Mouse (Mus musculus) stomach, embryonic 14.5 days (tissue): ENCODE data around the gene Ninl. TPM values are rescaled to one million over a fixed set of nuclear protein-coding genes. Genes with fewer than 3 reads are reported as not detected.

Experiments used
- ATAC-seq: fragments of 200-750 bp; cut with Nextera tagmentation; 2 replicates; pipeline ENCODE4 v1.8.0; 2017; ENCODE audit warnings: low read depth, moderate TSS enrichment; ENCODE audit not compliant: insufficient number of reproducible peaks, insufficient read depth, low FRiP score
- H3K27ac ChIP-seq: fragments of 300-500 bp; sonication (generic); 2 replicates; pipeline ENCODE4 v1.5.1; 2014; ENCODE audit warnings: mild to moderate bottlenecking, low read length, moderate library complexity, mixed read lengths
- H3K27me3 ChIP-seq: fragments of 300-500 bp; sonication (generic); 2 replicates; pipeline ENCODE4 v1.6.1; 2014; ENCODE audit warnings: low read length, control low read depth, mixed read lengths; ENCODE audit not compliant: control insufficient read depth, insufficient read depth
- H3K36me3 ChIP-seq: fragments of 300-500 bp; sonication (generic); 2 replicates; pipeline ENCODE4 v1.6.1; 2014; ENCODE audit warnings: mild to moderate bottlenecking, control low read depth, low read length, moderate library complexity, mixed read lengths; ENCODE audit not compliant: control insufficient read depth, insufficient read depth
- H3K4me1 ChIP-seq: fragments of 300-500 bp; sonication (generic); 2 replicates; pipeline ENCODE4 v1.6.1; 2014; ENCODE audit warnings: low read length, control low read depth, mixed read lengths; ENCODE audit not compliant: control insufficient read depth, insufficient read depth
- H3K4me2 ChIP-seq: fragments of 300-500 bp; sonication (generic); replicated peaks from 2 replicates; pipeline ENCODE4 v1.6.1; 2014; ENCODE audit warnings: low read depth, low read length, control low read depth
- H3K4me3 ChIP-seq: fragments of 300-500 bp; sonication (generic); 2 replicates; pipeline ENCODE4 v1.5.1; 2014; ENCODE audit warnings: low read depth, low read length, control low read depth
- H3K9ac ChIP-seq: fragments of 300-500 bp; sonication (generic); replicated peaks from 2 replicates; pipeline ENCODE4 v1.6.1; 2014; ENCODE audit warnings: low read depth, mild to moderate bottlenecking, control low read depth, low read length, moderate library complexity, mixed read lengths
- H3K9me3 ChIP-seq: fragments of 300-500 bp; sonication (generic); 2 replicates; pipeline ENCODE4 v1.6.1; 2016; ENCODE audit warnings: low read depth, low read length, control low read depth; ENCODE audit not compliant: control insufficient read depth
- WGBS: fragments of 180-500 bp; shearing (Covaris S2); extraction: QIAGEN DNeasy Blood & Tissue Kit; methylation state at CpG from one replicate; pipeline ENCODE4 v1.1.7; 2014; 5-methylcytosine and 5-hydroxymethylcytosine counted together
- polyA plus RNA-seq: library from polyadenylated mRNA; unstranded; fragments of >200 nt; fragmentation: Nextera tagmentation; extraction: Ambion mirVana; gene quantifications from 2 replicates; pipeline ENCODE4 v1.2.1, GENCODE M21; 2014

The Ninl gene
- polyA plus RNA-seq, 1 experiment from 2014 or later: 14.0 TPM

DNA sequence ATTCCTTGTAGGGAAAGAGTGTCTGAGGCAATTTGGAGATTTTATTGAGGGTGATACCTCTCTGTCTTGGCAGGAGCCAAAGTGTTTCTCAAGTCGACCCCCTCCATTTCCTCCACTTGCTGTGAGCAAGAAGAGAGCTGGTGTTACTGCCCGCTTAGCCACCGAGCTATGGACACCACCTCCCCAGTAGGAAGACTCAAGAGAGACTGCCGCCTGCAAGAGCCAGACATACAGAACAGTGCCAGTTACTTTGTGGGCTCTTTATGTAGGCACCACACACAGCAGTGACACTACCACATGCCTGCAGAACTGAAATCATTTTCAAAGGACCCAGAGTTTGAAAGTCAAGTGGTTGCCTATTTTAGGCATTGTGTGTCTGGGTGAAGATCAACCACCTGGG lies 48.1 kb downstream of the Ninl start:
- H3K9me3 ChIP-seq: no peaks in the 10 kb centered on the region
- no peaks in the 10 kb centered on the region for H3K27me3 ChIP-seq
- H3K4me3 ChIP-seq: no peak overlapping the region
- no peak overlapping the region for H3K4me2 ChIP-seq
- 87% methylated on average over 4 of the region's 4 CpGs for WGBS
- no peaks in the 10 kb centered on the region for H3K4me1 ChIP-seq
- H3K27ac ChIP-seq: no peak overlapping the region
- H3K36me3 ChIP-seq: no peaks in the 10 kb centered on the region
- H3K9ac ChIP-seq: no peak overlapping the region
- no peak for ATAC-seq

DNA sequence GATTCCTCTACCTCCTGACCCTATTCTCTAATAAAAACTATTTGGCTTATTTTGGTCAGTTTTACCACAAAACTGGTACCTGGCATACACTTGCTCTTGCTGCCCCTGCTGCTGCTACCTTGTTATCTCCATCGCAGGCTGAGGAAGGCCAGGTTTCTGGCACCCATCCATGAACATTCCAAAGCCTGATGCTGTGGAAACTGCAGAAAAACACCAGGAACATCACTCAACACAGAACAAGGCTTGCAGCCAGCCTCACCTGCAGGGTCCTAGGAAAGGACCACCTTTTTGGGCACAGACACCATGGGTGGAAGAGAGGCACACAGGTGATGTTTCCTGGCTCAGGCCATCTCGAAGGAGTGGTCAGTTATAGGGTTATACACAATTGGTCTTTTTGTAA lies 48.7 kb downstream of the Ninl start:
- Histone ChIP-seq H3K9me3 (no peaks in the 10 kb centered on the region), H3K36me3 (no peaks in the 10 kb centered on the region), H3K4me2 (no peak overlapping the region), H3K4me3 (no peak overlapping the region), H3K4me1 (no peaks in the 10 kb centered on the region), H3K27me3 (no peaks in the 10 kb centered on the region), H3K27ac (no peak overlapping the region), H3K9ac (no peak overlapping the region)
- ATAC-seq: no peak
- 84% methylated on average over 2 of the region's 2 CpGs for WGBS

DNA sequence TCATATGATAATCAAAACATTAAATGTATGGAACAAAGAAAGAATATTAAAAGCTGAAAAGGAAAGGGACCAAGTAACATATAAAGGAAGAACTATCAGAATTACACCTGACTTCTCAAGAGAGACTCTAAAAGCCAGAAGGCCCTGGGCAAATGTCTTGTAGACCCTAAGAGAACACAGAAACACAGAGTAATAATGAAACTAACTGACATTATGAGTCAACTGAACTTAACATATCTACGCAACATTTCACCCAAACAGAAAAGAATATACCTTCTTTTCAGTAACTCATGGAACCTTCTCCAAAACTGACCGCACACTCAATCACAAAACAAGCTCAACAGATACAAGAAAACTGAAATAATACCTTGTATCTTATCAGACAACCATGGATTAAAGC lies 53.8 kb downstream of the Ninl start:
- H3K9me3 ChIP-seq: no peaks in the 10 kb centered on the region
- H3K4me3 ChIP-seq: no peak overlapping the region
- no peak overlapping the region for H3K9ac ChIP-seq
- no peaks in the 10 kb centered on the region for H3K36me3 ChIP-seq
- no peak overlapping the region for H3K4me2 ChIP-seq
- H3K27me3 ChIP-seq: no peaks in the 10 kb centered on the region
- H3K27ac ChIP-seq: no peak overlapping the region
- WGBS: 95% methylated on average over 2 of the region's 2 CpGs
- H3K4me1 ChIP-seq: no peaks in the 10 kb centered on the region
- no peak for ATAC-seq

DNA sequence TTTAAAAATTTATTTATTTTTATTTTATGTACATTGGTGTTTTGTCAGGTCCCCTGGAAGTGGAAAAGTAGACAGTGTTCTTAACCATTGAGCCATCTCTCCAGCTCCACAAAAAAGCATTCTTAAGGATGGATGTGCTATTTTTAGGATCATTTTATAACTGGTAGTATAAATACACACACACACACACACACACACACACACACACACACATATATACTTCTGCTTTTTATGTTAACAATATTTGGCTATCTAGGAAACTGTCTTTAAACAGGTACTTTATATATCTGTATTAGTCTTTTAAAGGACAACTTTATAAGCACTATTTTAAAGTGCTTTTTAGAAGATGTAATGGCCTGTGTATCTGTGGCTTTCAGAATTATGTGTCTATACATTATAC lies 57.1 kb downstream of the Ninl start:
- H3K4me1 ChIP-seq: no peaks in the 10 kb centered on the region
- H3K9me3 ChIP-seq: no peaks in the 10 kb centered on the region
- no peak overlapping the region for H3K27ac ChIP-seq
- H3K4me3 ChIP-seq: no peak overlapping the region
- peaks cover 3% of the 10 kb centered on the region; the same call in 1 of the 2 replicates for H3K36me3 ChIP-seq
- no peaks in the 10 kb centered on the region for H3K27me3 ChIP-seq
- no peak for ATAC-seq
- H3K4me2 ChIP-seq: no peak overlapping the region
- no peak overlapping the region for H3K9ac ChIP-seq

DNA sequence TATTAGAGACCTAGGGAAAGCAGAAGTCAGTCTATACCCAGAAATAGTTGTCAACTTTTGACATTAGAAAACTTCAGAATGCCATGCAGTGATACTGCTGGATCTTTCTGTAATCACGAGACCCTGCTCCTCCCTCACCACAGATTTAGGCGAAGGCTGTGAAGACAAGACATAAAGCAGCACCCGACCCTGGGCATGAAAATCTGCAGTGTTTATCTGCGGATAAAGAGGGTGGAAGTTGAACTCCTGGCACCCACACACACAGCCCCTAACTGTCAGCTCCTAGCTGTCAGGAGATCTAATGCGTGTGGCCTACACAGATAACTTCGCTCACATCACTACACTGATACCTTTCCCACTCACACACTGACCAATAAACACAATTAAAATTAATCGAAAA lies 57.7 kb downstream of the Ninl start:
- Histone ChIP-seq H3K4me1 (no peaks in the 10 kb centered on the region), H3K27me3 (no peaks in the 10 kb centered on the region), H3K4me2 (no peak overlapping the region), H3K36me3 (peaks cover 3% of the 10 kb centered on the region; the same call in 1 of the 2 replicates), H3K9ac (no peak overlapping the region), H3K4me3 (no peak overlapping the region), H3K27ac (no peak overlapping the region), H3K9me3 (no peaks in the 10 kb centered on the region)
- ATAC-seq: no peak
- WGBS: 57% methylated on average over 7 of the region's 7 CpGs

DNA sequence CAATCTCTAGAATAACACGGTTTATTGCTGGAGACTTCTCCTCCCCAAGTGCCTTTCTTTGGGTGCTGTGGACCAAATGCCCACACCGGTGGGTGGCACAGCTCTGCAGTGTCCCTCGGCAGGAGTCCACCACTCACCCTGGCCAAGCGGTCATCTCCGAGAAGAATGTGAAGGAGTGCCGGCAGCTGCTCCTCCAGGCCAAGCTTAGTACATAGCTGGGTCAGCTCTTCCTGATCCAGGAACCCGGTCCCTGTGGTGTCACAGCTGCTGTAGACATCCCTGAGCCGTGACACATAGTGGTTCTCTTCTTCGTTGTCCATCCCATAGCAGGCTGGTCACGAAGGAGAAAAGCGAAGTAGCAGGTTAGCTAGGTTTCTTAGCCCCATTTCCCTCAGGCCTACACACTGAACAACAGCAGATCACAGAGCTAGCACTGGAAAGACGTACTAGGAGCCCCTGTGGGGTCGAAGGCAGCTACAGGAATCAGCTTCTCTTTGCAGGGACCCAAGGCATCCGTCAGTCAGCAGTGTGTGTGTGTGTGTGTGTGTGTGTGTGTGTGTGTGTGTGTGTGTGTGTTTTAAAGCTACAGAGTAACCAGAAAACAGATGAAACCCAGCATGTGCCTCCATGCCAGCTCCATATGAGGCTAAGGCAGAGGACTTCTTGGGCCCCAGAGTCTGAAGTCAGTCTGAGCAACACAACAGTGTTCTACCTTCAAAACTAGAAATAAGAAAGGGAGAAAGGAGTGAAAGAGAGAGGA lies 59.1 kb downstream of the Ninl start:
- Histone ChIP-seq H3K36me3 (peaks cover 3% of the 10 kb centered on the region; the same call in 1 of the 2 replicates), H3K27me3 (no peaks in the 10 kb centered on the region), H3K4me3 (no peak overlapping the region), H3K4me2 (no peak overlapping the region), H3K9ac (no peak overlapping the region), H3K9me3 (no peaks in the 10 kb centered on the region), H3K4me1 (no peaks in the 10 kb centered on the region), H3K27ac (no peak overlapping the region)
- 90% methylated on average over 14 of the region's 14 CpGs for WGBS
- no peak for ATAC-seq

DNA sequence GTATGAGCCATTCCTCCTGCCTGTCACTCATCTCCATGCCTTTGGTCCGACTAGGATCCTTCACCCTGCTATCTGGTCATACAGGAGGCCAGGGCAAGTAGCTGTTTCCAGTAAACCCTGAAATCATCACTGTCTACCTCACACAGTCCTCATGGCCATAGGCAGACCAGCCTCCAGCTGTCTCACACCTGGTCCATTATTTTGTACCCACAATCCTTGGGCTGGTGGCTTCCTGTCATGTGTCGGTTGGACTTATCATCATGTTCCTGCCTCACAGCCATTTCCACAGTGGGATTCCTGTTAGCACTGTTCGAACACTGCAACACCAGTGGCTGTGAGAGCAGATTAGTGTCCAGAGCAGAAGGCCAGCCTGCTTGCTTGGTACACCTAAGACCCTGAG lies 60.4 kb downstream of the Ninl start:
- H3K9ac ChIP-seq: no peak overlapping the region
- no peaks in the 10 kb centered on the region for H3K4me1 ChIP-seq
- H3K27me3 ChIP-seq: no peaks in the 10 kb centered on the region
- H3K9me3 ChIP-seq: no peaks in the 10 kb centered on the region
- no peak overlapping the region for H3K27ac ChIP-seq
- ATAC-seq: no peak
- H3K4me3 ChIP-seq: no peak overlapping the region
- no peak overlapping the region for H3K4me2 ChIP-seq
- WGBS: 81% methylated on average over 3 of the region's 3 CpGs
- peaks cover 7% of the 10 kb centered on the region; the same call in 1 of the 2 replicates for H3K36me3 ChIP-seq

DNA sequence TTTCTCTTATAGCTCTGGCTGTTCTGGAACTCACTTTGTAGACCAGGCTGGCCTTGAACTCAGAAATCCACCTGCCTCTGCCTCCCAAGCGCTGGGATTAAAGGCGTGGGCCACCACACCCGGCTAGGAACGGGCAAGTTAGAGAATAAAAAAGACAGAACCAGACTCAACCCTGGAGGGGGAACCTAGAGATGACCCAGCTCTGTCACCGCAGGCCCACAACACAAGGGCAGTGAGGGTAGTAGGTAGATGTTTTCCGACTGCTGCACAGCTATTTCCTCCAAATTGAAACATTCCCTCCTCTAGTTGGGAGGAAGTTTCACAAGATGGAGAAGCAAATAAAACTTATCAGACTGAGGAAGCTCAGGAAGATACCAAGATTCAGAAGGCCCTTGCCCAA lies 61.5 kb downstream of the Ninl start:
- Histone ChIP-seq H3K27me3 (no peaks in the 10 kb centered on the region), H3K9me3 (no peaks in the 10 kb centered on the region), H3K4me1 (no peaks in the 10 kb centered on the region), H3K4me2 (no peak overlapping the region), H3K36me3 (peaks cover 13% of the 10 kb centered on the region; the same call in 1 of the 2 replicates), H3K27ac (no peak overlapping the region), H3K9ac (no peak overlapping the region), H3K4me3 (no peak overlapping the region)
- WGBS: 96% methylated on average over 6 of the region's 6 CpGs
- ATAC-seq: no peak

DNA sequence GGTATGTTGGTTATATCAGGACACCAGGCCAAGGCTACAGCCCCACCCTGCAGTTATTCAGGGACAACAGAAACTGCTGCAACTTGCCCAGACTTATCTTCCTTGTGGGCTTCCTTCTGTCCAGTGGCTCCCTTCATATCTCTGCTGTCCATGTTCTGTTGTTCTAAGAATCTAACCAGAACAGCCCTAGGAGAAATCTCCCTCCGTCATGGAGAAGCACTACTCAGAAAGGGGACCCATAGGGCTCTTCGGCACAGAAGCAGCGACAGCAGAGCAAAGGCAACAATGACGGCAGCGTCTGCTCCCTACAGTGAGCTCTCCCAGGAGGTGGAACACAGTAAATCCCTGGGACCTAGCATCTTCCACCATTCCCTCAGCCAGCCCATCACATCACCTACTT lies 62.3 kb downstream of the Ninl start:
- Histone ChIP-seq H3K4me2 (no peak overlapping the region), H3K36me3 (peaks cover 13% of the 10 kb centered on the region; the same call in 1 of the 2 replicates), H3K27me3 (no peaks in the 10 kb centered on the region), H3K4me1 (no peaks in the 10 kb centered on the region), H3K4me3 (no peak overlapping the region), H3K27ac (no peak overlapping the region), H3K9ac (no peak overlapping the region), H3K9me3 (no peaks in the 10 kb centered on the region)
- ATAC-seq: peak; percentile 46; the same call in 1 of the 2 replicates
- 91% methylated on average over 5 of the region's 5 CpGs for WGBS
